Mouse (Mus musculus) ES-Bruce4 (cell line): ENCODE measurements around the gene Fgfr2.

Source experiments
- CTCF ChIP-seq: IDR thresholded peaks from one replicate; pipeline ENCODE4 v1.8.1; 2011; ENCODE audit warnings: low read depth, low read length
- EP300 ChIP-seq: IDR thresholded peaks from 2 replicates; pipeline ENCODE4 v1.6.1; 2011; ENCODE audit warnings: low read depth, low read length; ENCODE audit not compliant: insufficient read depth
- POLR2A ChIP-seq: IDR thresholded peaks from one replicate; pipeline ENCODE4 v1.8.1; 2011; ENCODE audit warnings: low read length; ENCODE audit not compliant: insufficient read depth

DNA sequence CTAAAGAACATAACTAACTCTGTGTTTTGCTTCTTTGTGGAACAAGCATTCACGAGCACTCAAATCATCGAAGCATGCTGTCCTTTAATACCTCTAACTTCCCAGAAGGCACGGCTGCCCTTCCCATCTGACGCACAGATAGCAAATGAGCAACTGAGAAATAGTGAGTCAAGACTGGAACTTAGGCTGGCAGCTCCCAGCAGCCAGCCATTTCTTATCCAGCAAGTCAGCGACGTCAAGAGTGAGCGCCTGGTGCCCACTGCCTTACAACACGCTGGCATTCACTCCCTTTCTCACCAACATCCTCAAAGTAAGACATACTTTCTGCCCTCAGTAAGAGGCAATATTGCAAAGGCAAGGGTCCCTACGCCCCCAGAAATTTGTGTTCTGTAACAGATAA, 2883.0 kb downstream of the Fgfr2 start:
- TF ChIP-seq CTCF (no peak), EP300 (no peak), POLR2A (no peak)
